Mouse (Mus musculus) Patski (cell line): ENCODE measurements around the gene Snx17. TPM values are rescaled to one million over a fixed set of nuclear protein-coding genes. Genes with fewer than 3 reads are reported as not detected.

ENCODE experiments used
- ATAC-seq: fragments of 100-300 bp; one replicate; pipeline ENCODE4 v1.8.0; 2021
- CTCF ChIA-PET: fragments of 350-600 bp; sonication (Branson Sonifier 250); formaldehyde crosslinking; loops from one replicate; lab custom pipeline; 2022; ENCODE audit warnings: inconsistent platforms; lab: Charles Lee
- POLR2A ChIA-PET: fragments of 350-600 bp; sonication (Branson Sonifier 250); formaldehyde crosslinking; loops from one replicate; lab custom pipeline; 2022; ENCODE audit warnings: antibody characterized with exemption, inconsistent platforms; lab: Charles Lee
- DNase-seq: peaks from one replicate; pipeline ENCODE4 v3.0.0-alpha.2; 2011; ENCODE audit warnings: low read depth, low spot score
- H3K27me3 ChIP-seq: fragments of 371-371 bp; one replicate; pipeline ENCODE4 v1.5.1; 2021
- CTCF ChIP-seq: fragments of 100-300 bp; IDR thresholded peaks from one replicate; pipeline ENCODE4 v1.5.1; 2021
- in situ Hi-C: fragments of 300-500 bp; cut with MboI; formaldehyde crosslinking; loops from 3 replicates; pipeline ENCODE4 v1.11.1; 2018; ENCODE audit warnings: low pct_unique_long_range_greater_than_20kb, mixed read lengths
- polyA plus RNA-seq: library from polyadenylated mRNA; unstranded; gene quantifications from one replicate; pipeline ENCODE4 v1.2.3, GENCODE M21; 2021

The Snx17 gene
- polyA plus RNA-seq = 163 TPM

DNA sequence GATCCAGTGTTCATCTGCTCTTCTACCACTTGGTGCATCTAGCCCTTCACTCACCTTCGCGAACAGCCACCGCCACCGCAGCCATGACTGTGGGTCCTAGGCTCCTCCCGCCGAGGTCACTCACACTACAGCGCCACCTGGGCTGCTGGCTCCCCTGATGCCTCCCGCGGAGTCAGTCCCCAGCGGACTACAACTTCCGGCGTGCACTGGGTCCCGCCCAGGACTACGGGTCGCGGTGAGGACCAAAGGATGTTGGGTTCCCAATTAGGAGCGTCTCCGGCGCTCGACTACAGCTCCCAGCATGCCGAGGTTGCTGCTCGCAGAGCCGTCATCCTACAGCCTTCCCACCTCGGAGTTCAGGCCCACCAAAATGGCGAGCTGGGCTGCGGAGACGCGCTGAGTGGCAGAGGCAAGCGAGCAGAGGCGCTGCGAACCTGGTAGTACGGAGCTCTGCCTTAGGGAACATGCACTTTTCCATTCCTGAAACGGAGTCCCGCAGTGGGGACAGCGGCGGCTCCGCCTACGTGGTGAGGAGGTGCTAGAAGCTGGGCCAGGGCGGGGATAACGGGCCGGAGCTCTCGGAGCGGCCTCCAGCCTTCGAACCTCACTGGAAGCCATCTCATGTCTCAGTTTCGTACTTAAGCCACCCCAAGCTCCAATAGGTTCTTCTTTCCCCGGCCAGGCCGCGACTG is at the start of gene Snx17, which contains the start of gene Eif2b4:
TSS of gene Snx17 (plus strand) at position 289 of the 692 bp plus-strand sequence.
TSS of gene Eif2b4 (minus strand) at position 492 of the 692 bp plus-strand sequence.
- POLR2A ChIA-PET = interaction anchor here (0.9 to 3.8 kb wide), 10 partner anchors 9 to 97 kb away, joined by 3 to 24 read pairs (median 5); partner anchors contain the start of genes Gm29609, Gtf3c2, Ift172 and Mpv17
- DNase-seq (peak; percentile 95), ATAC-seq (peak; percentile 88)
- in situ Hi-C loops = no loop called here
- no peaks in the 10 kb centered on the region for H3K27me3 ChIP-seq
- CTCF ChIA-PET = interaction anchor here (1.0 to 1.9 kb wide), 4 partner anchors 9 to 135 kb away, joined by 4 to 5 read pairs (median 5); partner anchors contain the start of gene Zfp513
- TF ChIP-seq CTCF = no peak

DNA sequence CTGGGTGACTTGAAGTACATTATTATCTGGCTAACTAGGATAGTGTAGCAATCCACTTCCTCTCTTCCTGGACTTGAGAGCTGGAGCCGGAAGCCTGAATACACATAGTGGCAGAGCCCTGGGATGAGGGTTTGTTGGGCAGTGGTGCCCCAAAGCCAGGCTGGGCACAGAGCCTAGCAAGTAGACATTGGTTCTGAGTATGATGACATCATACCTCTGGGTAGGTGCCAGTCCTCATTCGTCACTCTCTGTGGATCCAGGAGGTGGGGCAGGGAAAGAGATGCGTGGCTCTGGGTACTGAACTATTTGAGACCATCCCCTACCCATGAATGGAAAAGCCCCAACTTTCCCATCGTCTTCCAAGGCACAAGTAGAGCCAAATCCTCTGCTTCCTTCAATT is 43.2 kb upstream of the Snx17 start:
- no peak for TF ChIP-seq CTCF
- no peaks in the 10 kb centered on the region for H3K27me3 ChIP-seq
- in situ Hi-C loops = no loop called here
- CTCF ChIA-PET = no interaction called here
- DNase-seq (no peak), ATAC-seq (no peak)
- POLR2A ChIA-PET = interaction anchor here (0.6 kb wide), 1 partner anchor 326 kb away, joined by 3 read pairs; no protein-coding TSS in a partner anchor

DNA sequence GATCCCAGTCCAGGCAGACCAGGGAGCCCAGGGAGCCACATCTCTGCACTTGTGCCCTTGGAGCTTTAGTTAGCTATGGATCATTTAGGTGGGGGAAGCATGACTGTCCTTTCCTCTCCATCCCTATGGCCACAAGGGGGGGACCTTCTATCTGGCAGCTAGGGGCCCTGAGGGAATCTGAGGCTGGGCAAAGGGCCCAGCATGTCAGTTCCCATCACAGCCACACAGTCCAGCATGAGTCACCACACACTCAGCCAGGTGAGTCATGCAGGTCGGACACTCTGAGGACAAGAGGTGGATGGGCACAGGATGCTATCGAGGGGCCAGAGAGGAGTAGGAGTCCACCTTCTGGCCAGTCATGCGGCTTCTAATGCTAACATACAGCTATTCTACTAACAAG is 41.3 kb upstream of the Snx17 start:
- CTCF ChIA-PET = interaction anchor here (0.8 to 2.2 kb wide), 4 partner anchors 13 to 41 kb away, joined by 3 to 11 read pairs (median 6); partner anchors contain the start of genes Gm29609, Gtf3c2 and Ucn
- no peak for TF ChIP-seq CTCF
- in situ Hi-C loops = no loop called here
- POLR2A ChIA-PET = interaction anchor here (0.6 to 2.0 kb wide), 4 partner anchors 11 to 97 kb away, joined by 3 to 5 read pairs (median 3); partner anchors contain the start of gene Zfp513
- H3K27me3 ChIP-seq = no peaks in the 10 kb centered on the region
- DNase-seq (peak; percentile 91), ATAC-seq (peak; percentile 48)

DNA sequence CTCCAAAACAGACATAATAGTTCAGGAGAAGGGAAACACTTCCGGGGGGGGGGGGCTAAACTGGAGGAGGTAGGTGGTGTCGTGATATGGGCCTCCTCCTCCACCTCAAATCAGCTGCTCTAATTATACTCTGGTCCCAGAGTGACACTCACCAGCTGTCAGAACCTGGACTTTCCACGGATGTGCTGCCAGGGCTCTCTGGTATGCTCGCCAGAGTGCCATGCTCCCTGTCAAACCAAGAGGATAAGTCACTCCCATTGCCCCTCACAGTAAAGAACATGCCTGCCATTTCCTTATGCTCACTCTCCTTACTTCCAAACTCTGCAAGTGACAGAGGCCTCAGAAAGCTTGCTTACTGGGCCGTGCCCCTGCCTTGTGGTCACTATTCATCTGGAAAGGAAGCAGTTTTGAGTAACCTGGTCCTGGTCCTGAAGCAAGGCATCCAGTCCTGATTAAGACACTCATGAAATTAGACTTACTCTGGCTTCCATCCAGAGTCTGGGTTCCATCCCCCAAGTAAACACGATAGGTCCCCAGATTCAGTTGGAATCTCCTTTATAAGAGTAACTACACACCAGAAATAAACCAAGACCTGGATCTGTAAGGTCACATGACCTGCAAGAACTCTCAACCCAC is 39.4 kb upstream of the Snx17 start:
- DNase-seq (no peak), ATAC-seq (peak; percentile 8)
- CTCF ChIA-PET = interaction anchor here (1.8 kb wide), 1 partner anchor 9 kb away, joined by 5 read pairs; no protein-coding TSS in a partner anchor
- TF ChIP-seq CTCF = no peak
- in situ Hi-C loops = no loop called here
- no peaks in the 10 kb centered on the region for H3K27me3 ChIP-seq
- POLR2A ChIA-PET = interaction anchor here (0.6 to 2.0 kb wide), 4 partner anchors 9 to 248 kb away, joined by 3 to 5 read pairs (median 4); partner anchors contain the start of genes Eif2b4, Gm29609, Gtf3c2 and Snx17

DNA sequence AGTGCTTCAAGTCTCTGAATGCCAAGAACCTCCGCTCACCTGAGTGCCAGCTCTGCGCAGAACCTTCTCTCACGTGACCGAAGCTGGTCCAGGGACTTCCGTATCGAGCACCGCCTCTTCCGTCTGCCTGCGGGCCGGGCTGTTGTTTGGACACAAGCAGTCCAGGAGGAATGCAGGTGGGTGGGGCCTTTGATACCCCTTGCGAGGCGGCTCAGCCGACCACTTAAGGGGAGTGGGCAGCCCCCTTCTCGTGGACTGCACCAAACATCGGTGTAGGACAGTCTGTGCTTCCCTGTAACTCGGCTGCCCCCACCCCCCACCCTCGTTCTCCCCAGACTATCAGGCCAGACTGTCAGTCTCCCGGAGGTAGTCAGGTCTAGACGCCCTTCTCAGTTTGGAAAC is 38.9 kb upstream of the Snx17 start, which contains the start of gene Mpv17:
TSS of gene Mpv17 (minus strand) at position 100 of the 402 bp plus-strand sequence.
- in situ Hi-C loops = no loop called here
- CTCF ChIA-PET = interaction anchor here (1.8 kb wide), 1 partner anchor 9 kb away, joined by 5 read pairs; no protein-coding TSS in a partner anchor
- POLR2A ChIA-PET = interaction anchor here (0.6 to 1.0 kb wide), 3 partner anchors 16 to 39 kb away, joined by 3 read pairs; partner anchors contain the start of genes Eif2b4, Gm29609, Gtf3c2 and Snx17
- H3K27me3 ChIP-seq = no peaks in the 10 kb centered on the region
- no peak for TF ChIP-seq CTCF
- ATAC-seq (peak; percentile 75), DNase-seq (peak; percentile 70)

DNA sequence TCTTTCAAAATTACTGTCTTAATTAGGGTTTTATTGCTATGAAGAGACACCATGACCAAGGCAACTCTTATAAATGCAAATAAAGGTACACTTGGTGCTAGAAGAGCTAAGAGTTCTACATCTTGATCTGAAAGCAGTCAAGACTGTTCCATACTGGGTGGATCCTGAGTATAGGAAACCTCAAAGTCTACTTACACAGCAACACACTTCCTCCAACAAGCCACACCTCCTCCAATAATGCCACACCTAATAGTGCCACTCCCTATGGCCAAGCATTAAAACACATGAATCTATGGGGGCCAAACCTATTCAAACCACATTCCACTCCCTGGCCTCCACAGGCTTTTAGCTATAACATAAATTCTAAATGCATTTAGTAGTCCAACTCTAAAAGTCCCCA is 30.6 kb upstream of the Snx17 start:
- TF ChIP-seq CTCF = no peak
- in situ Hi-C loops = no loop called here
- CTCF ChIA-PET = interaction anchor here (1.4 to 3.2 kb wide), 3 partner anchors 13 to 166 kb away, joined by 3 to 16 read pairs (median 4); no protein-coding TSS in a partner anchor
- ATAC-seq (no peak), DNase-seq (no peak)
- POLR2A ChIA-PET = interaction anchor here (1.4 kb wide), 1 partner anchor 10 kb away, joined by 5 read pairs; no protein-coding TSS in a partner anchor
- no peaks in the 10 kb centered on the region for H3K27me3 ChIP-seq

DNA sequence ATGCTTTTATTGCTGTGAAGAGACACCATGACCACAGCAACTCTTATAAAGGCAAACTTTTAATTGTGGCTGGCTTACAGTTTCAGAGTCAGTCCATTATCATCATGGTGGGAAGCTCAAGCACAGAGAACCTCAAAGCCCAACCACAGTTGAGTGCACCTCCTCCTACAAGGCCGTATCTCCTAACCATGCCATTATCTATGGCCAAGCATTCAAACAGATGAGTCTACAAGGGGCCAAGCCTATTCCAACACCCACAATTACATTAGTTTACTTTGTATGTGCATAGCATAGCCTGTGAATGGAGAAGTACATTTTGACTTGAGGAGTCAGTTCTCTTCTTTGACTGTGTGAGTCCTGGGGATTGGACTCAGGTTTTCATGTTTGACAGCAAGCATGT is 28.1 kb upstream of the Snx17 start:
- in situ Hi-C loops = no loop called here
- ATAC-seq = no peak
- no peak for TF ChIP-seq CTCF
- DNase-seq = no peak
- POLR2A ChIA-PET = no interaction called here
- CTCF ChIA-PET = interaction anchor here (3.2 kb wide), 1 partner anchor 11 kb away, joined by 16 read pairs; no protein-coding TSS in a partner anchor
- no peaks in the 10 kb centered on the region for H3K27me3 ChIP-seq

DNA sequence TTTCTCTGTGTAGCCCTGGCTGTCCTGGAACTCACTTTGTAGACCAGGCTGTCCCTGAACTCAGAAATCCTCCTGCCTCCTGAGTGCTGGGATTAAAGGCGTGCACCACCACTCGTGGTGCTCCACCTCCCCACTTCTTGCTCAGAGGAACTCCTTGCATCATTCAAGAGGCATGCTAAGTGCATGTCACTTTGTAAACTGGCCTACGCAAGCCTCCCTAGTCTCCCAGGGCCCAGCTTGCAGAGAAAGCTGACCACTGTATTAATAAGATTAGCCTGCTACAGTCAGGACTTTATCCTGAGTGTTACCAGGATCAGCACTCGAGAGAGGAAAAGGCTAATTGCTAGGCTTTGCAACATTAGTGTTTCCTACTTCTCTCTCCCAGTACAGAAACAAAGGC is 24.4 kb upstream of the Snx17 start:
- POLR2A ChIA-PET = interaction anchor here (0.9 kb wide), 1 partner anchor 24 kb away, joined by 3 read pairs; the partner anchor contains the start of genes Eif2b4 and Snx17
- ATAC-seq (no peak), DNase-seq (no peak)
- CTCF ChIA-PET = no interaction called here
- no peak for TF ChIP-seq CTCF
- in situ Hi-C loops = no loop called here
- no peaks in the 10 kb centered on the region for H3K27me3 ChIP-seq

DNA sequence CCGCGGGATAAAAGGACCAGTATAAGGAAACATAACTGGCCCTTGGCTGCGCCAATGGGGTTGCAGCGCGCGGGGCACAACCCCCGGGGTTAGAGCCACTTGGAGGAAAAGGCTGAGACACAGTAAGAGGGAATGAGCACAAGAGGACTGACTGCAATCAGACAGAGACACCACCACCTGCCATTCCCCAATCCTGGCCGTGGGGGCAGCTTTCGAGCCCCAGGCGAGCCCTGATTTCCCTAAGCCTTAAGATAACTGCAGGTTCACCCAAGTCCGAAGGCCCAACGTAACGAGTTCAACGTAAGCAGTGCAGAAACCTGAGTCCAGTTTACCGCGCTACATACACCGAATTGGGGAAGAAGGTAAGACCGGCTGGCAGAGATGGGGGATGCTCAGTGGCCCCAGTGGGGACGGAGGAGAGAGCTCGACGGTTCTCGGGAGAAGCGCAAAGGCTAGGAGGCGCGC is 13.7 kb upstream of the Snx17 start:
- TF ChIP-seq CTCF = no peak
- CTCF ChIA-PET = interaction anchor here (1.0 to 2.4 kb wide), 4 partner anchors 10 to 28 kb away, joined by 3 to 11 read pairs (median 6); no protein-coding TSS in a partner anchor
- POLR2A ChIA-PET = interaction anchor here (1.4 to 3.5 kb wide), 5 partner anchors 12 to 26 kb away, joined by 3 to 24 read pairs (median 10); partner anchors contain the start of genes Eif2b4, Mpv17, Snx17 and Zfp513
- H3K27me3 ChIP-seq = no peaks in the 10 kb centered on the region
- no peak for DNase-seq
- peak; percentile 66 for ATAC-seq
- in situ Hi-C loops = no loop called here
